Mouse (Mus musculus): ENCODE results near the gene Plxna3. TPM values are rescaled to one million over a fixed set of nuclear protein-coding genes. Genes with fewer than 3 reads are reported as not detected.
A peak's percentile ranks its signal among the peaks of the same experiment; 100 is the strongest.

Plxna3 gene
- 33.8 and 41.9 TPM in 2 replicates for polyA plus RNA-seq (2015; fragmentation: Nextera tagmentation; extraction: Ambion mirVana)

- 25% methylated on average over 30 of the region's 30 CpGs for WGBS
- peak; percentile 96 for ATAC-seq (ENCODE audit: low FRiP score)
- H3K4me1 ChIP-seq: peaks cover 33% of the 10 kb centered on the region
Observed at GRCm38 (mm10) chrX:74328725-74329161, at the start of gene Plxna3. TSS of gene Plxna3 (plus strand) at chrX:74329066.

GRCm38 (mm10) chrX:74281041-74281731 lies 47.7 kb upstream of the Plxna3 start:
- 17% methylated on average over 14 of the region's 14 CpGs for WGBS
- peaks cover 19% of the 10 kb centered on the region for H3K4me1 ChIP-seq
- peak overlapping the region; percentile 60 for H3K9ac ChIP-seq (replicated peaks)
- no peaks in the 10 kb centered on the region for H3K27me3 ChIP-seq (replicated peaks)
- peak overlapping the region; percentile 85; the same call in 1 of the 2 replicates for H3K27ac ChIP-seq (replicated peaks)
- no peaks in the 10 kb centered on the region for H3K36me3 ChIP-seq
- H3K9me3 ChIP-seq (replicated peaks): no peaks in the 10 kb centered on the region
- peak overlapping the region; percentile 67 for H3K4me2 ChIP-seq
- ATAC-seq (ENCODE audit: low FRiP score): peak; percentile 5; the same call in 1 of the 2 replicates
- peak overlapping the region; percentile 60 for H3K4me3 ChIP-seq (replicated peaks)

More at GRCm38 (mm10) chrX:74328725-74329161, at the start of gene Plxna3:
- peak within 1 kb of the TSS; percentile 59 for H3K9ac ChIP-seq (replicated peaks)
- H3K27ac ChIP-seq (replicated peaks): peak within 1 kb of the TSS; percentile 88
- no peaks in the 10 kb centered on the region for H3K27me3 ChIP-seq (replicated peaks)
- H3K36me3 ChIP-seq: no peaks in the 10 kb centered on the region
- H3K4me2 ChIP-seq: peak within 1 kb of the TSS; percentile 70
- peak within 1 kb of the TSS; percentile 52 for H3K4me3 ChIP-seq (replicated peaks)
- H3K9me3 ChIP-seq (replicated peaks): no peaks in the 10 kb centered on the region

- peak within 1 kb of the TSS; percentile 85 for H3K27ac ChIP-seq (replicated peaks)
- H3K4me1 ChIP-seq: peaks cover 19% of the 10 kb centered on the region
- H3K4me3 ChIP-seq (replicated peaks): peak within 1 kb of the TSS; percentile 60
- WGBS: 21% methylated on average over 16 of the region's 16 CpGs
- peak within 1 kb of the TSS; percentile 67 for H3K4me2 ChIP-seq
- peak within 1 kb of the TSS; percentile 60 for H3K9ac ChIP-seq (replicated peaks)
- no peaks in the 10 kb centered on the region for H3K27me3 ChIP-seq (replicated peaks)
- no peaks in the 10 kb centered on the region for H3K36me3 ChIP-seq
- peak; percentile 65 for ATAC-seq (ENCODE audit: low FRiP score)
- no peaks in the 10 kb centered on the region for H3K9me3 ChIP-seq (replicated peaks)
Observed at GRCm38 (mm10) chrX:74281732-74282394, 47.0 kb upstream of the Plxna3 start, which contains the start of the genes Taz and Dnase1l1. TSS of gene Taz (plus strand) at chrX:74281912. TSS of gene Dnase1l1 (minus strand) at chrX:74282337.

- WGBS: 25% methylated on average over 39 of the region's 39 CpGs
- H3K4me3 ChIP-seq (replicated peaks): peak overlapping the region; percentile 60
- no peaks in the 10 kb centered on the region for H3K9me3 ChIP-seq (replicated peaks)
- H3K27me3 ChIP-seq (replicated peaks): no peaks in the 10 kb centered on the region
- H3K36me3 ChIP-seq: no peaks in the 10 kb centered on the region
- peaks cover 19% of the 10 kb centered on the region for H3K4me1 ChIP-seq
- H3K4me2 ChIP-seq: peak overlapping the region; percentile 67
- ATAC-seq (ENCODE audit: low FRiP score): peak; percentile 88
- peak overlapping the region; percentile 85 for H3K27ac ChIP-seq (replicated peaks)
- H3K9ac ChIP-seq (replicated peaks): peak overlapping the region; percentile 60
Observed at GRCm38 (mm10) chrX:74282395-74283091, 46.3 kb upstream of the Plxna3 start.

GRCm38 (mm10) chrX:74283092-74283437 lies 45.8 kb upstream of the Plxna3 start:
- 20% methylated on average over 5 of the region's 5 CpGs for WGBS
- H3K9ac ChIP-seq (replicated peaks): peak overlapping the region; percentile 60
- H3K36me3 ChIP-seq: no peaks in the 10 kb centered on the region
- H3K27me3 ChIP-seq (replicated peaks): no peaks in the 10 kb centered on the region
- H3K9me3 ChIP-seq (replicated peaks): no peaks in the 10 kb centered on the region
- H3K4me1 ChIP-seq: peaks cover 19% of the 10 kb centered on the region
- H3K4me3 ChIP-seq (replicated peaks): peak overlapping the region; percentile 60
- ATAC-seq (ENCODE audit: low FRiP score): peak; percentile 49
- peak overlapping the region; percentile 85 for H3K27ac ChIP-seq (replicated peaks)
- H3K4me2 ChIP-seq: peak overlapping the region; percentile 67

- no peak overlapping the region for H3K4me3 ChIP-seq (replicated peaks)
- WGBS: 77% methylated on average over 4 of the region's 4 CpGs
- peaks cover 5% of the 10 kb centered on the region for H3K4me1 ChIP-seq
- H3K9me3 ChIP-seq (replicated peaks): no peaks in the 10 kb centered on the region
- H3K27me3 ChIP-seq (replicated peaks): no peaks in the 10 kb centered on the region
- H3K27ac ChIP-seq (replicated peaks): no peak overlapping the region
- no peak for ATAC-seq (ENCODE audit: low FRiP score)
- no peak overlapping the region for H3K4me2 ChIP-seq
- H3K9ac ChIP-seq (replicated peaks): no peak overlapping the region
- peaks cover 4% of the 10 kb centered on the region; the same call in 1 of the 2 replicates for H3K36me3 ChIP-seq
Observed at GRCm38 (mm10) chrX:74293431-74293830, 35.4 kb upstream of the Plxna3 start.

- Histone ChIP-seq H3K9me3 (replicated peaks) (no peaks in the 10 kb centered on the region), H3K9ac (replicated peaks) (peak within 1 kb of the TSS; percentile 71), H3K27me3 (replicated peaks) (no peaks in the 10 kb centered on the region), H3K4me1 (peaks cover 12% of the 10 kb centered on the region), H3K4me3 (replicated peaks) (peak within 1 kb of the TSS; percentile 64), H3K27ac (replicated peaks) (peak within 1 kb of the TSS; percentile 85), H3K4me2 (peak within 1 kb of the TSS; percentile 64), H3K36me3 (peaks cover 18% of the 10 kb centered on the region; the same call in 1 of the 2 replicates)
- peak; percentile 98 for ATAC-seq (ENCODE audit: low FRiP score)
- WGBS: 19% methylated on average over 37 of the region's 37 CpGs
Observed at GRCm38 (mm10) chrX:74296538-74297448, 32.1 kb upstream of the Plxna3 start, which contains the start of gene Atp6ap1. TSS of gene Atp6ap1 (plus strand) at chrX:74297097.

- peaks cover 34% of the 10 kb centered on the region for H3K36me3 ChIP-seq
- ATAC-seq (ENCODE audit: low FRiP score): no peak
- no peak overlapping the region for H3K9ac ChIP-seq (replicated peaks)
- 0 out of 2 replicates have a peak overlapping the region, but pooled peaks have one; percentile 20 for H3K4me2 ChIP-seq
- no peaks in the 10 kb centered on the region for H3K27me3 ChIP-seq (replicated peaks)
- H3K9me3 ChIP-seq (replicated peaks): no peaks in the 10 kb centered on the region
- H3K4me1 ChIP-seq: peaks cover 12% of the 10 kb centered on the region
- WGBS: 96% methylated on average over 1 of the region's 1 CpGs
- no peak overlapping the region for H3K4me3 ChIP-seq (replicated peaks)
- no peak overlapping the region for H3K27ac ChIP-seq (replicated peaks)
Observed at GRCm38 (mm10) chrX:74298348-74298747, 30.5 kb upstream of the Plxna3 start.

GRCm38 (mm10) chrX:74299721-74300120 lies 29.1 kb upstream of the Plxna3 start:
- Histone ChIP-seq H3K4me1 (peaks cover 15% of the 10 kb centered on the region), H3K27me3 (replicated peaks) (no peaks in the 10 kb centered on the region), H3K4me2 (no peak overlapping the region), H3K27ac (replicated peaks) (no peak overlapping the region), H3K9ac (replicated peaks) (no peak overlapping the region), H3K36me3 (peaks cover 37% of the 10 kb centered on the region), H3K9me3 (replicated peaks) (no peaks in the 10 kb centered on the region), H3K4me3 (replicated peaks) (no peak overlapping the region)
- WGBS: 88% methylated on average over 3 of the region's 3 CpGs
- ATAC-seq (ENCODE audit: low FRiP score): no peak

- H3K36me3 ChIP-seq: peaks cover 61% of the 10 kb centered on the region
- H3K9ac ChIP-seq (replicated peaks): peak within 1 kb of the TSS; percentile 61
- 14% methylated on average over 41 of the region's 41 CpGs for WGBS
- peak within 1 kb of the TSS; percentile 54 for H3K4me3 ChIP-seq (replicated peaks)
- ATAC-seq (ENCODE audit: low FRiP score): peak; percentile 84
- no peaks in the 10 kb centered on the region for H3K27me3 ChIP-seq (replicated peaks)
- H3K4me1 ChIP-seq: peaks cover 31% of the 10 kb centered on the region
- peak within 1 kb of the TSS; percentile 63 for H3K4me2 ChIP-seq
- peak within 1 kb of the TSS; percentile 93 for H3K27ac ChIP-seq (replicated peaks)
- no peaks in the 10 kb centered on the region for H3K9me3 ChIP-seq (replicated peaks)
Observed at GRCm38 (mm10) chrX:74304867-74305700, 23.8 kb upstream of the Plxna3 start, which contains the start of gene Gdi1. TSS of gene Gdi1 (plus strand) at chrX:74304998.

All from neural tube, embryonic 15.5 days (tissue).